Mouse (Mus musculus): Measurements from ENCODE around the gene Mtf2.

GRCm38 (mm10) chr5:108034194-108034593, 31.3 kb upstream of the Mtf2 start:
- TF ChIP-seq TAL1 (IDR thresholded peaks at IDR 0.05; ENCODE audit: low read length): no peak
- no peak for TF ChIP-seq GATA1 (IDR thresholded peaks at IDR 0.05; ENCODE audit: low read length)
